Mouse (Mus musculus) kidney, postnatal 25 days (tissue): Measurements from ENCODE around the gene Ajap1.

Source experiments
- DNase-seq, 2 experiments: peaks; one replicate each; pipeline ENCODE4 v3.0.0; 2021; ENCODE audit warnings: mixed read lengths in 2 of 2

Ajap1 gene

DNA sequence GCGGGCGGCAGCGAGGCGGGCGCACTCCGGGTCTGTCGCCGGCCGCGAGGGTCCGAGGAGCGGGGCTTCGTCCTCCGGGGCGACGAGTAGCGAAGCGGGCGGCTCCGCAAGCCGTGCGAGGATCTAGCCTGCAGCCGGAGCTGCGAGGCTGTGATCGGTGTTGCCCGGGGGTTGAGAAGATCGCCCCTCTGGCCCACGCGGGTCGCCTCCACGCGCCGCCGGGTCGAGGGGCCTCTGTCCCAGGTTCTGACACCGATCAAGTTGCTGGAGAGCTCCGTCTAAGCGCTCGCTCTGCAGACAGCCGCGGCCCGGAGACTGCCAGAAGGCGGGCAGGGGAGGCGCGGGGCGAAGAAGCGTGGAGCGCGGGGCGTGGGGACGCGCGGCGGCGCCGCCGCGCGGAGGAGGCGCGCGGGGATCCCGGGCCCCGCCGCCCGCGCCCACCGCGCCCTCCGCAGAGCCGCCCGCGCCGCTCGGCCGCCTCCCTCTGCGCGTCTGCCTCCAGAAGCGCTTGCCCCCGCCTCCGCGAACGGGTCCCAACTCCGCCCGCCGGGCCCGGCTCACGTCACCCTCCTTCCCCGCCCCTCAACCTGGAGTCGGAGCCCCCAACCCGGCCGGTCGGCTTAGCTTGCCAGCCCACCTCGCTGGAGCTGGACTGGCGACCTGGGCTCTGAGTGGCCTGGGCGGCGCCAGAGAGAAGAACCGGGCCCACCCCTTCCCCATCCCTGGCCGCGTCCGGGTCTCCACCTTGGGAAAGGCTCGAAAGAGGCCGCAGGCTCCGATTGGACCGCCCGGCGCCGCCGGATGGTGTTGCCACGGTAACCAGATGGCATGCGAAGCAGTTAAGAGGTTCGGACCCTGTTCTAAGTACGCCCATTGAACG, at the start of gene Ajap1:
Ajap1 (minus strand) TSS at position 353 of the 880 bp plus-strand sequence.
- no peak for DNase-seq

DNA sequence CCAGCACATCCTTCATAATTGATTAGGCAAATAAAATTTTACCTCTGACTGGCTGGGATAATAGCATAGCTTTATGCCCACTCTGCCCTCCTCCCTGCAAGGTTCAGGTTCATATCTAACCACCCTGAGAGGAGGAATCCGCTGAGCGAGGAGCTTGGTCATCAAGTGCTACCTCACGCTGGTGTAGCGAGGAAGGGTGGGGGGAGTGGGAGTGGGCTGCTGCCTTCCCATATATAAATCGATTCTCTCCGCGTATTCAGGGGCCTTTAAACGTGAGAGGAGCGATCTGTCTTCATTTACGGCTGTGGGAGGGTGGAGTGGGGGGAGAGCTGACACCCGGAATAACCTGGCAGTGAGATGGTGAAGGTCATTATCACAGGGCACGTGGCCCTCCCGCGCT, 47.9 kb upstream of the Ajap1 start:
- DNase-seq: no peak

DNA sequence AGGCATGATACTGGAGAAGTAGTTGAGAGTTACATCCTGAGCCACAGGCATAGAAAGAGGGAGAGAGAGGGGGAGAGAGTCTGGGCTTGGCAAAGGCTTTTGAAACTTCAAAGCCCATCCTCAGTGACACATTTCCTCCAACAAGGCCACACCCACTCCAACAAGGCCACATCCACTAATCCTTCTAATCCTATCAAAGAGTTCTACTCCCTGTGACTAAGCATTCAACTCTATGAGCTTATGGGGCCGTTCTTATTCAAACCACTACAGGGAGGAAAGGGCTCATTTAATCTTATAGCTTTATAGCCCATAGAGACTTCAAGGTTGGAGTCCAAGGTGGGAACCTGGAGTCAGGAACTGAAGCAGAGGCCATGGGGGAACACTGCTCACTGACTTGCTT, 39.0 kb upstream of the Ajap1 start:
- no peak for DNase-seq

DNA sequence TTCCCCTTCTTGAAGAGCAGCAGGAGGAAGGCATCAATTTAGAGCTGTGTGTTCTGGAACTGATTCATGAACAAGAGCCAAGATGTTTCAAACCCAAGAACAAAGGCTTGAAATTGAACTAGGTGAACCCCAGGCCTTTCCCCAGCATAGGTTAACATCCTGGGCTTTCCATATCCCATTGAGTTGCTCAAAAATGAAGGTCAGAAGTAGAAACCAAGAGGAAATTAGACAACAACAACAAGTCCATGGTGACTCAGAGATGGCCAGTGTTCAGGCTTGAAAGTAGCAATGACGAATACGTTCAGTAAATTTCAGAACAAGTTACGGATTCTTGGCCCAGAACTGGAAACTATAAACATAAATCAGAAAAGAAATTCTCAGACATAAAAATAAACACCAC, 37.3 kb upstream of the Ajap1 start:
- no peak for DNase-seq

DNA sequence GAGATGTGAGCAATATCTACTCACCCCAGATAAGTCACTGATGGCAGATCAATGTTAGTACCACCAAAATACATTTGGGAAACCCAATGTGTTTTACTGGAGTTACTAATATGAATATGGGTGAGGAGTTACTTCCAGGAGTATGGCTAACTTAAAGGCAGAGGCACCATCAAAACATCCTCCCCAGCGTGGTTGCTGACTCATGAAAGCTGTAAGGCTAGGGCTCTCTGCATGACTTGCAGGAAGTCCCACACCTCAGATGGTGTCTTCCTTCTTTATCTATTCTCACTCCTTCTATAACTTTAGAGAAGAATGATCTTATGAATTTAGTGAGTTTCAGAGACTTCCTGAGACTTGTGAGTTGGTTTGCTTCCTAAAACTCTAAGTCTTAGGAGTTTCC, 36.7 kb upstream of the Ajap1 start:
- no peak for DNase-seq

DNA sequence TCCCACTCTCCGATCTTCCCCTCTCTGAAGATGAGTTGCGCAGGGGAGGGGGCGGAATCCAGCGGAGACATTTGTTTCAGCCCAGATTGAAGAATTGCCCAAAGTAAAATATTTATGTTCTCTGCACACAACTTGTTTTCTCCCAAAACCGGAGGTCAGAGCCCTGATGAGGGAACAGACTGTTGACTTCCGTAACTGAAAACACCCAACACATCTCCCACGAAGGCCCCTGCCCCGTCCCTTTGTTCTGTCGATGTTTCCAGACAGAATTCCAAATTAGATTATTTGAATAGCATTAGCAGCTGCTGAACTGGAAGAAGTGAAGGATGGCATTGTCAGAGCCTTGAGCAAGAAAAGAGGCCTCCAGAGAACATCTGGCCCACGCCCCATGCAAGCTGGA, 33.2 kb upstream of the Ajap1 start:
- DNase-seq: no peak

DNA sequence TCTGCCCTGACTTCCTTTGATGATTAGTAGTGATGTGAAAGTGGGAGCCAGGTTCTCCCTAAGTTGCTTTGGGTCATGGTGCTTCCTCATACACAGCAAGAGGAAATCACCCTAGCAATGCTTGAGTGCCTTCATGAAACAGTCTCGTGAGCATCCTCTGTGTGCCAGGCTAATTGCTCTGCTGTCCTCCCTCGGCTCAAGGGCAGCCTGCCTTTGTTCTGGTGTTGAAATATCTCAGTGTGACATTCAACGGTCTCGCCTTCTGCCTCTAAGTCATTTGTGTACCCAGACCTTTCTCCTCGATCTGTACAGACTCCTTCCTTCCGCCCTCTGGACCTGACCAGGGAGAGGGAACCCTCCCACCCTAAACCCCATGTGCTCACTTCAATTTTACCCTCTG, 31.5 kb upstream of the Ajap1 start:
- DNase-seq: no peak

DNA sequence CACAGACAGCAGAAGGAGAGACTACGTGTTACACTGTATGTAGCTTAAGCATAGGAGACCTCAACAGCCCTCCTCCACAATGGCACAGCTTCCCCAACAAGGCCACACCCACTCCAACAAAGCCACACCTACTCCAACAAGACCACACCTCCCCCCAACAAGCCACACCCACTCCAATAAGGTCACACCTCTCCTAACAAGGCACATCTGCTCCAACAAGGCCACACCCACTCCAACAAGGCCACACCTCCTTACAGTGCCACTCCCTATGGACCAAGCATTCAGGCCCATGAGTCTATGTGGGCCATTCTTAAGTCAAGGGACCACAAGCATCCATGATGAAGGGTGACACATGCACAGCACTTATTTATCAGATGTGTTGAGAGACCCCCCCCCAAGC, 28.9 kb upstream of the Ajap1 start:
- no peak for DNase-seq

DNA sequence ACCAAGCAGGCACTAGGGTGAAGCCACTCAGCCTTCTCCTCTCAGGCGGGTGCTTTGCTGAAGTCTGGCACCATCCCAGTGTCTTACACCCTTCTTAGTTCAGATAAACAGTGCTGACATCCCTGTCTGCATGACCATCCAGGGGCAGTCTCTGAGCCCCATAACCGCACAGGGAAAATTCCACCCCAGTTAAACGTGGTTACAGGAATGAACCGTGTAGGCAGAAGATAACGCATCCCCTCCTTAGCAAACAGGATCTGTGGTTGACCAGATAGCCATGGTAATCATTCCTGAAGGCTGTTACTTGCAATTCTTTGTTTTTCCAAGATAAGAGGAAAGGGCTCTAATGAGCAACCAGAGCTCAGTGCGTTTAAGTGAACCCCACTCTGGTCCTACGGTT, 19.3 kb upstream of the Ajap1 start:
- no peak for DNase-seq

DNA sequence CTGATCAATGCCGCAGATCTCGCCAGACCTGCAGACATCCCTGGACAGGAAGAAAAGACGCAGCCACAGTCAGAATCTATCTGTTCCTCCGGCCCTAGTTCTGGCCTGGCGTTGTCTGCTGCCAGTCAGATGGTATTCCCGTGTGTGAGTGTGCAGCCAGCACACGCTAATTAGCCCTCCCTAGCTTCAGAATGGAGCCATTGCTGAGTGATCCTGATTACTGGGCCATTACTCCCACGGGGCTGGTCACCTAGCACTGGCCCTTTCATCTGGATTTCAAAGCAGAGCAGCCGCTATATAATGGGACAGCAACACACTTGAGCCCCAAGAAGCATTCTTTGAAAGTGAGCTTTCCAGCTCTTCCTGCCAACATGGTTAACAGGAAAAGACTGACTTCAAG, 9.8 kb upstream of the Ajap1 start:
- DNase-seq: no peak

DNA sequence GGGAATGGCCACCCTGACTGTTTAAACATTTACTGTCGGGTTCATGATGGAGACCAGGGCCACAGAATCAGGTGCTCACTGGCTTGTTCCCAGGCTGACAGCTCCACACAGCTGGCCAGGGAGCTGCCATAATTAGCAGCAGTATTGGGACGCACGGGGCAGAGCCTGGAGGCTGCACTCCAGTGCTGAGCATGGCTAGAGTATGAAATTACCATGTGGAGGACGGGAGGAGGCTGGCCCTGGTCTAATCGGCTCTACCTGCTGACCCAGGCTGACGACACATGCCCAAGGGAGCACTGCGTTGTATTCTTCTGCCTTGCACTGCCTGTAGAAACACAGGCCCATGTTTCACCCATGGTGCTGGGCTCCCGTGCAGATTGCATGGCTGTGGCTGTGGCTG, 6.5 kb upstream of the Ajap1 start:
- no peak for DNase-seq

DNA sequence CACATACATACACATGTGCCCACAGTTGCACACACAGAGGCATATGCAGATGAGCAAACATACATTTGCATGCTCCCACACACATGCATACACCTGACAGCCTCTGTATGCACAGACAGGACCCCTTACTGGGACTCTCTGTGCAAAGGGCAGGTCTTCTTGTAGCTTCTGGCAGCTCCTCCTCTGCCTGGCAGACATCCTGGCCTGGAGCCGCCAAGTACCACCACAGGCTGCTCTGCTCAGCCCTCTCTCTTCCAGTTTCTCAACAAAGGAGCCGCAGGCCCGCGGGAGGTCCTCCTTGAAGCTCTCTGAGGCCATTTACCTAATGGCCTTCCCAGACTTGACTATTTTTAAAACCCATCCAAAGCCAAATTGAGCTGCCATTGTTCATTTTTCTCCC, 3.3 kb upstream of the Ajap1 start:
- no peak for DNase-seq

DNA sequence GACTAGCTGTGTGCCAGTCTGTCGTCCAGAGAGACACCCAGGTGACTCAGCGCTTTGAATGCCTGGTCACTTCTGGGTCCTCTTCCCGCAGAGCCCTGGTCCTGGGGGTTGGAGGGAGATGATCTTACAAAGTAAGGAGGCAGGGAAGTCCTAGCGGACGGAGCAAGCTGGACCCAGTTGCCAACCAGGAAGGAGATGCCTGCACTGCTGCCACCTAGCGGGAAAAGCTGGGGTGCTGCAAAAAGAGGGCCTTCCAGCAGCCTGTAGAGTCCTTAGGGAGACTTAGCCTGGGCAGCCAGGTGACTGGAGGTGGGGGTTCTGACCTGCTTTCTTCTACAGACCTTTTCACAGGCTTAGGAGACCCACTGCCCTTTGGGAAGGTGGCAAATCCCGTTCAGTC, 1.8 kb upstream of the Ajap1 start:
- peak; percentile 70 to 78 for DNase-seq

DNA sequence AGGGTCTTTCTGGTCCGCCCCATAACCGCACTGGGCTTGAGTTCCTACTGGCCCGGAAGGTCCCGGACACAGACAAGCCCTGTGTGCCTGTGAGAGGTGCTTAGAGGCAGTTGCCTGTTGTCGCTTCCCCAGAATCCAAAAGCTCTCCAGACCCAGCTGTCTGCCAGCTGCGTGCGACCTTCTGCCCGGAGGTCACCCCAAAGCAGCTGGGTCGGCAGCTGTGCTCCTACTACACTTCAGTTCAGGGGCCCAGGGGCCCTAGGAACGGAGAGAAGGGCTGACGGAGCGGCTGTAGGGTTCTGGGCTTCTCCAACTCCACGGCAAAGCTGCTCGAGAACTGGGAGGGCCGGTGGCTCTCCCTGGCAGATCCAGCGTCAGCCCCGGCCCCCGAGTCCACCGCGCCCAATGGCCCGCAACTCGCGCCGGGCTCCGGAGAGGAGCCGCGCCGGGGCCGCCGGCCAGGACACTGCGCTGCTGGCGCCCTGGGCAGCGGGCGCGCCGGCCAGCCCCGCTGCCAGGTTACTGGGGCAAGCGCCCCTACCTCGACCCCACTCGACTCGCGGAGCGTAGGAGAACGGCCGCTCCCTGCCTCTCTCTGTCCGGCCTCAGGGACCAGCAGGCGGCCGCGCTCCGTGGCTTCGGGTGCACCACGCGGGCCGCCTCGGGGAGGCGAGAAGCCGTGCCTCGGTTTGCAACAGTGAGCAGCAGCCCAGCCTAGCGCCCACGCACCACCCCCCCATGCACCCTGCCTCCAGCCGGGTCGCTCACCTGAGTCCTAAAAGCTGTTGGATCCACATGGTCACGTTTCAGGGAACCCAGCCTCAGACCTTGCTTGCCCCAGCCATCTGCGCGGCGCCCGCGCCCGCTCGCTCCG, 1.0 kb downstream of the Ajap1 start:
- no peak for DNase-seq

DNA sequence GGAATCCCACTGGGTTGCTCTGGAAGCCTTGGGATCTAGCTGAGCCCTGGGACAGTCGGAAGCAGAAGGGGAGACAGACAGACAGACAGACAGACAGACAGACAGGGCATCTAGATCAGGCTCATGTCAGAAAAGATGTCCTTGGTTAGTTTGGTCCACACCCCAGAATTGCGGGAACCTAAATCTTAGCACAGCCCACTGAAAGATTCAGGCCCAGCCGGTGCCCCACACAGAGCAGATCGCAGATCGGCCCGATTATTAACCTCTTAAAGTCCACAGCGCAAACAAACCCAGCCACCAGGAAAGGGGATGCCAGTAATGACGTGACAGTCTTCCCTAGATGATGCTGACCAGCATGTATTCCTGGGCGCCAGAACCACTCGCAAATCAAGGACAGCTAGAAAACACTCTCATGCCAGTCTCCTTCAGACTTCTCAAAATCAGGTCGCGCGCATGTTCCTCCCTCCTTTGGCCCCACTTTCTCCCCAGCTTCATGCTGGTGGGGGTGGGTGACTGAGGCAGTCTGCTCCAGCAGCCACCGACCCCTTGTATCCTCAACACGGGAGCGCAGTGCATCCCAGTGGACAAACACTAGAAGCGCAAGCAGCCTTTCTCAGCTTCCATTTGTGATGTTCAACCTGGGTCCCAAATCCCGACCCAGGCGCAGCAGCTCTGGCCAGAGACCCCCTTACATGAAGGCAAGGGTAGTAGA, 1.9 kb downstream of the Ajap1 start:
- no peak for DNase-seq

DNA sequence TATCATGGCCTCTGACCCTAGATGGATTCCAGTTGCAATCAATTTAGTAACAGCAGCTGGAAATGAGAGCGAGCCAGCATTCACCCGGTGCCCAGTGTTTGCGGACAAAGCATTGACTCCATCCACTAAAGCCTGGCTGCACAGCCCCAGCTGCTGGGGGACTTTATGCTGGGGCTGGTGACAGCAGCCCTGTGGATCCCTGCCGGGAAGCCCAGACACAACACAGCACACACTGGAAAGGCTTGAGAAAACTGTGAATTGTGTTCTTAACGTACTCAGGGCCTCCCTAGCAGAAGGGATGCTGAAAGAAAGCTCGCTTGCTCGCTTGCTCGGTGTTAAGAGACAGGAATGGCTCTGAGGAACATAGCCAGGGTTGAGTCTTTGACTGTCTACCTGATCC, 3.5 kb downstream of the Ajap1 start:
- DNase-seq: no peak

DNA sequence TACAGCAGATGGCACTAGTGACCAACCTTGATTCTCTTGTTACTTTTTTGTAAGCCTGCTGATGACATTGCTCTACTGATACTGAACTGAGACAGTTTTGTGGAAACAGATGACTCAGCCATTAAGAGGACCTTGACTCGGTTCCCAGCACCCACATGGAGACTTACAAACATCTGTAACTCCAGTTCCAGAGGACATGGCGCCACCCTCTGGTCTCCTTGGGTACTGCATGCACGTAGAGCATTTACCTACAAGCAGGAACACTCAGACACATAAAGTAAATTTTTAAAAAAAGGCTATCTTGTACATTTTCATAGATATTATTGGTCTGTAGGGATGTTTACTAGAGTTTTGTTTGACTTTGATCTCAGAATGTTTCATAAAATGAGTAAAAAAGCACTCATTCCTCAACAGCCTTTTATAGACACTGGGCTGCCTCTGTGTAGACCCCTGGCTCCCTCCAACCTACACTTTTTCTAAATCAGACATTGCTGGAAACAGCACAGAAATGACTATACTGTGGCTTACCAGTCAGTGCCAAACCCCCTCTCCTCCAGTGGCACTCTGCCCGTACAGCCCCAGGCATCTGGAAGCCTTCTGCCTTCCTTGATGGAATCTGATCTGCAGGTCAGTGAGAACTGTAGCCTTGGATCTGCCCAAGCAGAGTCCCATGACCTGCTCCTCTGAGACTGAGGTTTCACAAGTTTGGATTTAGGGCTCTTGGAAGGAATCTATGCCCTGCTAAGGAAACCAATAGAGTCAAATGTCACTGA, 8.9 kb downstream of the Ajap1 start:
- DNase-seq: no peak

DNA sequence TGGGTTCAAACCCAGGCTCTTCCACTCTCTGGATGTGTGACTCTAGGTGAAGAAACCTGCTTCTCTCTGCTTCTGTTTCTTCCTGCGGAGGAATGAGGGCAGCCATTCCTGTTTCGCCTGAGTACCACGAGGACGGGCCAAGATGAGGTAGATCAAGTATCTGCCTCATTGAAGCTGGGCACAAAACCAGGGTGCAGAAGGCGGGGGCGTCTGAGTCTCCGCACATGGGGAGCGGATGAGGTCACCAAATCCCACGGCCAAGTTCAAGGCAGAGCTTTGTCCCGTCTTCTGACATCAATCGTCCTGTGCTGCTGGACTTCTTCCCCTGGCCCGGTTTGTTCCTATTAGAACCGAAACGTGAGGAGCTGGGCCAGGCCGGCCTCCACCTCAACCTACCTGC, 12.9 kb downstream of the Ajap1 start:
- DNase-seq: no peak

DNA sequence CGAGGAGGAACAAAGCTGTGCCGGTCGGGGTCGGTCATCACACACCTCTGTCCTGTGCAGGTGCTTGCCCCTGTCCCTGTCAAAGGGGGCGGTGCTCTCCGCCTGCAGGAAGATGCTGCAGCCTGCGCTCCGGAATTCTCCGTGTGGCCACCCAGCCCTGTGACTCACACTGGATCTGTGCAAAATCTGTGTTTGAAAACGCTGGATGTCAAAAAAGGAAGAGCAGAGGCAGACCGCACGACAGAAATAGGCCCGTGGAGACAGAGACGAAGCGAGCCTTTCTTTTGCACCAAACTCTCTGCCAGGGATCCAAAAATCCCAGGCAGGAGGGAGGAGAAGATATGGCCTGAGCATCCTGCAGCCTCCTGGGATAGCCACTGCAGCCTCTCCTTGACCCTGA, 22.7 kb downstream of the Ajap1 start:
- DNase-seq: no peak

DNA sequence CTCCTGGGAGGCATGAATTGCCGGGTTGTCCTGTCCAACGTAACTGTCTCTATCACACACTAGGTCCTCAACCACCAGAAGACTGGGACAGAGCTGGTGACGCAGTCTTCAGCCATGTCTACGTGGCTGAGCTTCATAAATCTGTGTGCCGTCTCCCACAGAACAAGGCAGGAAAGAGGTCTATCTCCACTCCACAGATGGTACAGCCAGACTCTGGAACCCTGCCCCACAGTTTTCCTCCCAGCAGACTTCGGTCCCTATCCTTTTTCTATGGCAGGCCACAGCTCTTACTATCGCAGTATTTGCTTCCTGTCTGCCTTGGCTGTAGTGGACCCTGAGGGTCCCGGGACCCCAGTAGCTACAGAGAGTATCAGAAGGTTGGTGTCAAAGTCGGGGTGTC, 23.1 kb downstream of the Ajap1 start:
- no peak for DNase-seq

DNA sequence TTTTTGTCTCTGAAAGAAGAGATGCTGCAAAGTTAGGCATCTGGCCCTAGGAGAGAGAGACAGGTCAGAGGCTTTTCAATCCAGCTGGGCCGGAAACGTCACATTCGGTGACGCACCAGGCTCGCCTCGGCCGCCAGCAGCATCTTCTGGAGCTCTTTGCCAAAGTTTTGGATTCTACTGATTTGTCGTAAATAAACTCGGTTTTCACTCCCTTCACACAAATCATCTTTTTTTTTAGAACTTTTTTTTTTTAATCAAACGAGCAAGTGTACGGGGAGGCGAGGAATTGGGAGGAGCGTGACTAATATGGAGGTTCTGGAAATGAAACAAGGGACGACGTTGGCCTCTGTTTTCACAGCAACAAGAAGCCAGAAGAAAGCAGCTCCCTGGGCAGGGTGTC, 23.8 kb downstream of the Ajap1 start:
- DNase-seq: no peak

DNA sequence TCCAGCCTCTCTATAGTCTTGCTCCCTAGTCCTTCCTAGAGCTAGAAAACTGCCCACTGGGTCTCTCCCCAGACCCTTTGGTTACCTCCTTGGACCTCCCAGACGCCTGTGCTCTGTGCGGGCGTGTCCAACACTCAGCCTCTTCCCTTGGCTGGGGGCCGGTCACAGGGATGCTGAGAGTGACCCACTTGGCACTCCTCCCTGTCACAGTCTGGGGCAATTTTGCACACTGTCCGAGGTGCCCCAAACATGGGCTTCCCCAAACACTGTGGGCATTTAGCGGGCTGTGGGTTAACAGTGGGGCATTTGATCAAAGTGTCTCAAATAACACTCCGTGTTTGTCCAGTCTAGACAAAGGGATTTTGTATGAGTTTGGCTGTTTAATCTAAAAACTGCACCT, 29.1 kb downstream of the Ajap1 start:
- DNase-seq: no peak

DNA sequence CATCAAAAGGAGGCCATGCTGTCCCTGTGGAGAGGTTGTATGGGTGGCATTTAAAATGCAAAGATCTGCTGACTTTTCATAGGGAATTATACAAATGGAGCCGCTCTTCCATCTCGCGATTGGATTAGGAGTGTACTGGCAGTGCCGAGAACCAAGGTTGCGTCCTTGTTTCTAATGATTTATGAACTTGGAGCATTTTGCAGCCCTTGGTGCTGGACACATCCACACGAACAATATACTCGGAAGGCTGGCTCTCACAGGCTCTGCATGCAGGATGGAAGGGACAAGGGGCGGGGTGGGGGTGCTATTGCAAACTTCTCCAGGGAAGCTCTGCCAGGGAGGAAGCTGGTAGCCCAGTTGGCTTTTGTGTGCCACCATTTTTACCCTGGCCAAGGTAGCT, 31.1 kb downstream of the Ajap1 start:
- no peak for DNase-seq
